Mouse (Mus musculus): ENCODE data around the gene Slc6a9.

DNA sequence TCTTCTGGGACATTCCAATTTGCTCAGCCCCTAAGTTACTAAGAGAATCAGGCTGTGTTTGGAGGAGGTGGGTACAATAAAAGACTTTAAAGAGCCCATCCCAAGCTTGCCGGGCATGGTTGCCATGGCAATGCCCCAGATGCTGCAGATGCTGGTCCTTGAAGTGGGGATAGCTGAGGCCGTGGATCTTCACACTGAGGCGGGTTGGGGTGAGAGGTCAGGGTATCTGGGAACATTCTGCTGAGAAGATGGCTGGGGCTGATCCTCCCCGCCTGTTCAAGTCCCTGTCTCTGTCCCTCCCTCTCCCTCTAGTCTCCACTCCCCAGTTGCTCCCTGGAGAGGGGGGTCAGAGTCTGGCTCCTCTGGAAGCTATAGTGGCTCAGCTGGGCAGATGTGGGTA, 20.0 kb upstream of the Slc6a9 start:
- TF ChIP-seq CTCF (IDR thresholded peaks at IDR 0.05; ENCODE audit: low read depth) (no peak), EP300 (IDR thresholded peaks at IDR 0.05; ENCODE audit: low read depth) (no peak)
